Mouse (Mus musculus) stomach, embryonic 15.5 days (tissue): Measurements from ENCODE around the gene Gm12789. TPM values are rescaled to one million over a fixed set of nuclear protein-coding genes. Genes with fewer than 3 reads are reported as not detected.
"Not testable (repeated sequence)": the region's sequence is repeated elsewhere in the genome, so short reads cannot be mapped to it uniquely, and the experiment has no call there.

Experiments
- ATAC-seq: fragments of 200-750 bp; cut with Nextera tagmentation; 2 replicates; pipeline ENCODE4 v1.8.0; 2017; ENCODE audit warnings: low read depth, moderate number of reproducible peaks, moderate TSS enrichment; ENCODE audit not compliant: insufficient read depth, low FRiP score
- H3K27ac ChIP-seq: fragments of 300-500 bp; sonication (generic); 2 replicates; pipeline ENCODE4 v1.5.1; 2015; ENCODE audit warnings: mild to moderate bottlenecking, inconsistent platforms
- H3K27me3 ChIP-seq: fragments of 300-500 bp; sonication (generic); replicated peaks from 2 replicates; pipeline ENCODE4 v1.6.1; 2015; ENCODE audit warnings: inconsistent platforms
- H3K36me3 ChIP-seq: fragments of 300-500 bp; sonication (generic); 2 replicates; pipeline ENCODE4 v1.6.1; 2015; ENCODE audit warnings: inconsistent platforms
- H3K4me1 ChIP-seq: fragments of 300-500 bp; sonication (generic); 2 replicates; pipeline ENCODE4 v1.6.1; 2015; ENCODE audit warnings: inconsistent platforms
- H3K4me2 ChIP-seq: fragments of 300-500 bp; sonication (generic); 2 replicates; pipeline ENCODE4 v1.6.1; 2015; ENCODE audit warnings: mild to moderate bottlenecking, inconsistent platforms
- H3K4me3 ChIP-seq: fragments of 300-500 bp; sonication (generic); replicated peaks from 2 replicates; pipeline ENCODE4 v1.5.1; 2015; ENCODE audit warnings: inconsistent platforms
- H3K9ac ChIP-seq: fragments of 300-500 bp; sonication (generic); 2 replicates; pipeline ENCODE4 v1.6.1; 2015; ENCODE audit warnings: inconsistent platforms
- H3K9me3 ChIP-seq: fragments of 300-500 bp; sonication (generic); 2 replicates; pipeline ENCODE4 v1.6.1; 2016; ENCODE audit warnings: inconsistent platforms
- WGBS: fragments of 180-500 bp; shearing (Covaris S2); methylation state at CpG from one replicate; pipeline ENCODE4 v1.1.7; 2015; 5-methylcytosine and 5-hydroxymethylcytosine counted together
- polyA plus RNA-seq: library from polyadenylated mRNA; unstranded; fragments of >200 nt; fragmentation: Nextera tagmentation; extraction: Ambion mirVana; gene quantifications from 2 replicates; pipeline ENCODE4 v1.2.1, GENCODE M21; 2015

Gm12789 gene
- polyA plus RNA-seq: not detected in 2 replicates

DNA sequence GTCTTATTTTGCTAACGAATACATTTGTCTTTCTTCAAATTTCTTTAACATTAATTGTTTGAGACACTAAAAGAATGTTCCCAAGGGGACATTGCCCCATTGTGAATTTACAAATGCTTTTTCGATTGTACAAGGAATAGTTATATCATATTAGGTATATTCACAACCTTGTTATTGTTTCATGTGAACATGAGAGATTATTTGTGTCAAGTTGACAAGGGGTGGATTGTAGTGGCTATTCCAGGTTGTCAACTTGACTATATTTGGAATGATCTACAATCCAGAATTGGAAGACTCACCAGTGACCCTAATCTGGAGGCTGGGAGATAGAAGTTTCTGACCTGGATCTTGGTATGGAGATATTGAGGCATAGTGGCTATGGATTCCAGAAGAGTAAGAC lies at the start of gene Gm12789:
Gene Gm12789, plus strand, starts transcription at position 301 of the 400 bp plus-strand sequence.
- not testable (repeated sequence) for ATAC-seq, H3K4me2 ChIP-seq, H3K27ac ChIP-seq, H3K36me3 ChIP-seq, H3K4me3 ChIP-seq, H3K9me3 ChIP-seq, H3K4me1 ChIP-seq, H3K9ac ChIP-seq, H3K27me3 ChIP-seq
- WGBS: 85% methylated on average over 2 of the region's 2 CpGs

GRCm38 (mm10) chr4:101940107-101940506 lies 46.3 kb upstream of the Gm12789 start, which contains the start of gene Gm12794:
Gm12794 (plus strand) TSS chr4:101940407.
- H3K27ac ChIP-seq, H3K9me3 ChIP-seq, H3K4me1 ChIP-seq, H3K27me3 ChIP-seq, H3K4me3 ChIP-seq, ATAC-seq, H3K4me2 ChIP-seq, H3K36me3 ChIP-seq, H3K9ac ChIP-seq: not testable (repeated sequence)
- 73% methylated on average over 2 of the region's 2 CpGs for WGBS

- H3K4me1 ChIP-seq, ATAC-seq, H3K4me3 ChIP-seq, H3K27ac ChIP-seq, H3K36me3 ChIP-seq, H3K27me3 ChIP-seq, H3K9ac ChIP-seq, H3K9me3 ChIP-seq, H3K4me2 ChIP-seq: not testable (repeated sequence)
- WGBS: 73% methylated on average over 1 of the region's 5 CpGs
Measured at GRCm38 (mm10) chr4:101980949-101981348, 5.5 kb upstream of the Gm12789 start, which contains the start of gene Gm12790. Gm12790 (minus strand) TSS chr4:101981049.

GRCm38 (mm10) chr4:101985678-101986077 lies 748 bp upstream of the Gm12789 start:
- H3K27me3 ChIP-seq: no peaks in the 10 kb centered on the region
- no peaks in the 10 kb centered on the region for H3K4me1 ChIP-seq
- no peak overlapping the region for H3K9ac ChIP-seq
- H3K36me3 ChIP-seq: no peaks in the 10 kb centered on the region
- 76% methylated on average over 5 of the region's 5 CpGs for WGBS
- no peak overlapping the region for H3K4me3 ChIP-seq
- ATAC-seq: no peak
- no peak overlapping the region for H3K4me2 ChIP-seq
- no peaks in the 10 kb centered on the region for H3K9me3 ChIP-seq
- H3K27ac ChIP-seq: no peak overlapping the region

GRCm38 (mm10) chr4:101997426-101997825 lies 11.0 kb downstream of the Gm12789 start:
- no peak overlapping the region for H3K4me2 ChIP-seq
- H3K9ac ChIP-seq: no peak overlapping the region
- H3K27ac ChIP-seq: no peak overlapping the region
- 89% methylated on average over 5 of the region's 5 CpGs for whole genome bisulfite sequencing
- no peaks in the 10 kb centered on the region for H3K4me1 ChIP-seq
- no peak overlapping the region for H3K4me3 ChIP-seq
- H3K9me3 ChIP-seq: no peaks in the 10 kb centered on the region
- H3K36me3 ChIP-seq: no peaks in the 10 kb centered on the region
- H3K27me3 ChIP-seq: no peaks in the 10 kb centered on the region
- ATAC-seq: no peak

DNA sequence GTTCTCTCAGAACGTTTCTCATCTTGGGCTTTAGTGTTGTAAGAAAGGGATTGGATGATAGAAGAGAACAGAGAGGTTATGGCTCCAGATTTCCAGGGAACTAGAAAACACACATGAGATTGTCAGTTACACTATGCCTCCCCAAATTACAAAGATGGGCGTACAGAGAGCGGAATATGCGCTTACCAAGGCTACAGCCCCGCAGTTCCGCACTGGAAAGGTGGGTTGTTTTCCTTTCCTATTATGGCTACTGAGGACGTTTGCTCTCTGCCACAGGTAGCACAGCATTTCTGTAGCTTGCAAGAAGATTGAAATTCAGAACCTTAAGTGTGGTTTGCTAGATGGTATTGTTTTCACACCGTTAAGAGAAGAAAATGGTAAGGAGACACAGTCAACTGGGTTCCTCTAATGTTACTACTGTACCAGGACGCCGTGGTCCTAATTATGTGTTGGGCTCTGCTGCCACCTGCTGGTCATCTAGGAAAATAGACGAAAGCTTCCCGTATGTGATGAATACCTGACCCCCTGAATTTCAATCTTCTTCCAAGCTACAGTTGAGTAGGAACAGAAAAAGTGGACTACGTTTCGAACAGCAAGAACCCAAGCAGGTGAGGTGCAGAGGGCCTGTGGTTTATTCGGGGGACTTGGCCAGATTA lies 12.0 kb downstream of the Gm12789 start:
- H3K27ac ChIP-seq: no peak overlapping the region

GRCm38 (mm10) chr4:102026619-102027018 lies 40.2 kb downstream of the Gm12789 start:
- Histone ChIP-seq H3K27ac (no peak overlapping the region), H3K4me2 (no peak overlapping the region)
- 77% methylated on average over 6 of the region's 6 CpGs for WGBS

More for the DNA sequence above, 12.0 kb downstream of the Gm12789 start:
- no peaks in the 10 kb centered on the region for H3K9me3 ChIP-seq
- H3K4me1 ChIP-seq: no peaks in the 10 kb centered on the region
- ATAC-seq: no peak
- no peaks in the 10 kb centered on the region for H3K36me3 ChIP-seq
- no peaks in the 10 kb centered on the region for H3K27me3 ChIP-seq
- H3K4me3 ChIP-seq: no peak overlapping the region
- 40% methylated on average over 15 of the region's 15 CpGs for WGBS
- H3K9ac ChIP-seq: no peak overlapping the region
- no peak overlapping the region for H3K4me2 ChIP-seq

More at GRCm38 (mm10) chr4:102026619-102027018, 40.2 kb downstream of the Gm12789 start:
- Histone ChIP-seq H3K9ac (no peak overlapping the region), H3K27me3 (no peaks in the 10 kb centered on the region), H3K9me3 (no peaks in the 10 kb centered on the region), H3K4me3 (no peak overlapping the region), H3K36me3 (no peaks in the 10 kb centered on the region), H3K4me1 (no peaks in the 10 kb centered on the region)
- ATAC-seq: no peak

Other genes starting within 250 kb of the Gm12789 start
- gene B020004J07Rik, start 142.6 kb upstream of the Gm12789 start, polyA plus RNA-seq: not detected in 2 replicates
- gene C130073F10Rik, start 92.8 kb upstream of the Gm12789 start, polyA plus RNA-seq: not detected in 2 replicates
- gene Gm12800, start 77.5 kb upstream of the Gm12789 start, polyA plus RNA-seq: not detected in 2 replicates
- not detected in 2 replicates for gene Gm12794, start 46.2 kb upstream of the Gm12789 start, polyA plus RNA-seq
- gene Gm12790, start 5.6 kb upstream of the Gm12789 start, polyA plus RNA-seq: not detected in 2 replicates
- 12.1 and 12.5 TPM in 2 replicates for gene Pde4b, start 100.9 kb downstream of the Gm12789 start, polyA plus RNA-seq